Mouse (Mus musculus) myocyte (in vitro differentiated cells): ENCODE results near the gene Jup.
A peak's percentile ranks its signal among the peaks of the same experiment; 100 is the strongest.

Experiments used
- CEBPB ChIP-seq: IDR thresholded peaks from 2 replicates; pipeline ENCODE4 v1.6.1; 2011; ENCODE audit warnings: mild to moderate bottlenecking, moderate library complexity; ENCODE audit not compliant: poor library complexity, insufficient read depth, severe bottlenecking
- E2F4 ChIP-seq: IDR thresholded peaks from one replicate; pipeline ENCODE4 v1.6.1; 2011; ENCODE audit warnings: mild to moderate bottlenecking, control low read depth, moderate library complexity; ENCODE audit not compliant: insufficient read depth
- MAX ChIP-seq: IDR thresholded peaks from one replicate; pipeline ENCODE4 v1.6.1; 2011; ENCODE audit warnings: low read depth, mild to moderate bottlenecking, control low read depth
- MYOD1 ChIP-seq, 3 experiments: IDR thresholded peaks; one replicate each; pipeline ENCODE4 v1.6.1; 2011; ENCODE audit warnings: control low read depth in 2 of 3, low read depth in 2 of 3, mild to moderate bottlenecking in 2 of 3, moderate library complexity in 1 of 3; ENCODE audit not compliant: insufficient read length in 2 of 3, control insufficient read depth in 1 of 3
- POLR2A ChIP-seq: IDR thresholded peaks from one replicate; pipeline ENCODE4 v1.6.1; 2011; ENCODE audit warnings: low read depth, mild to moderate bottlenecking, control low read depth, moderate library complexity; ENCODE audit not compliant: insufficient read length
- POLR2AphosphoS2 ChIP-seq: IDR thresholded peaks from one replicate; pipeline ENCODE4 v1.6.1; 2011; ENCODE audit warnings: low read depth, control low read depth; ENCODE audit not compliant: insufficient read length
- SRF ChIP-seq: IDR thresholded peaks from one replicate; pipeline ENCODE4 v1.6.1; 2011; ENCODE audit warnings: low read depth; ENCODE audit not compliant: control insufficient read depth, insufficient read length
- TCF12 ChIP-seq: IDR thresholded peaks from one replicate; pipeline ENCODE4 v1.6.1; 2011; ENCODE audit warnings: mild to moderate bottlenecking, control low read depth; ENCODE audit not compliant: poor library complexity, insufficient read depth, severe bottlenecking
- TCF3 ChIP-seq: IDR thresholded peaks from one replicate; pipeline ENCODE4 v1.6.1; 2011; ENCODE audit warnings: low read depth, control low read depth; ENCODE audit not compliant: insufficient read length
- USF1 ChIP-seq: IDR thresholded peaks from one replicate; pipeline ENCODE4 v1.6.1; 2011; ENCODE audit warnings: low read depth, mild to moderate bottlenecking, control low read depth, moderate library complexity

- no peak for TF ChIP-seq MAX
- TF ChIP-seq E2F4 = no peak
- no peak for TF ChIP-seq POLR2AphosphoS2
- no peak for TF ChIP-seq USF1
- no peak for TF ChIP-seq TCF3
- TF ChIP-seq POLR2A = no peak
- no peak for TF ChIP-seq CEBPB
- TF ChIP-seq MYOD1 (IDR thresholded peaks at IDR 0.05; ENCODE audit: control insufficient read depth in 1 of 3, insufficient read length in 2 of 3, low read depth in 2 of 3) = peak in 1 of 3 experiments; percentile 52
- TF ChIP-seq TCF12 = no peak
- no peak for TF ChIP-seq SRF
Observed at GRCm38 (mm10) chr11:100389931-100390445, 7.6 kb downstream of the Jup start.
